Mouse (Mus musculus) MEL (cell line): ENCODE measurements around the gene Tff3. TPM values are rescaled to one million over a fixed set of nuclear protein-coding genes. Genes with fewer than 3 reads are reported as not detected.

Experiments used
- DNase-seq: peaks from one replicate; pipeline ENCODE4 v3.0.0; 2011; ENCODE audit warnings: low read depth, low spot score
- H3K27ac ChIP-seq: 2 replicates; pipeline ENCODE4 v1.5.1; 2012; ENCODE audit warnings: low read depth, mild to moderate bottlenecking, control low read depth, low read length, moderate library complexity; ENCODE audit not compliant: control insufficient read depth
- H3K27me3 ChIP-seq, 2 experiments: fragments of 150-350 bp in 1 of 2; sonication (generic) in 1 of 2; 2 replicates each; pipeline ENCODE4 v1.6.1; 2012; ENCODE audit warnings: low read length in 2 of 2, mild to moderate bottlenecking in 2 of 2, improper control_type of control experiment in 1 of 2, moderate library complexity in 1 of 2; ENCODE audit not compliant: insufficient read depth in 2 of 2, control insufficient read depth in 1 of 2
- H3K36me3 ChIP-seq, 2 experiments: 2 replicates each; pipeline ENCODE4 v1.6.1; 2012 to 2014; ENCODE audit warnings: low read length in 2 of 2, improper control_type of control experiment in 1 of 2, inconsistent platforms in 1 of 2, mild to moderate bottlenecking in 1 of 2; ENCODE audit not compliant: insufficient read depth in 2 of 2, control insufficient read depth in 1 of 2
- H3K4me1 ChIP-seq, 2 experiments: fragments of 150-350 bp in 1 of 2; sonication (generic) in 1 of 2; 2 replicates each; pipeline ENCODE4 v1.6.1; 2012; ENCODE audit warnings: low read length in 2 of 2, improper control_type of control experiment in 1 of 2, mild to moderate bottlenecking in 1 of 2; ENCODE audit not compliant: insufficient read depth in 2 of 2, control insufficient read depth in 1 of 2
- H3K4me3 ChIP-seq, 2 experiments: fragments of 150-350 bp in 1 of 2; sonication (generic) in 1 of 2; 2 replicates each; pipeline ENCODE4 v1.5.1; 2012; ENCODE audit warnings: low read depth in 2 of 2, low read length in 2 of 2, mild to moderate bottlenecking in 2 of 2, moderate library complexity in 2 of 2, control low read depth in 1 of 2, improper control_type of control experiment in 1 of 2; ENCODE audit not compliant: control insufficient read depth in 1 of 2, insufficient read depth in 1 of 2
- H3K79me2 ChIP-seq: 2 replicates; pipeline ENCODE4 v1.6.1; 2012; ENCODE audit warnings: mild to moderate bottlenecking, low read length, moderate library complexity; ENCODE audit not compliant: control insufficient read depth, poor library complexity, insufficient read depth
- H3K9ac ChIP-seq: 2 replicates; pipeline ENCODE4 v1.6.1; 2012; ENCODE audit warnings: low read depth, mild to moderate bottlenecking, control low read depth, low read length, moderate library complexity; ENCODE audit not compliant: control insufficient read depth, poor library complexity, severe bottlenecking
- H3K9me3 ChIP-seq: fragments of 150-350 bp; sonication (generic); replicated peaks from 2 replicates; pipeline ENCODE4 v1.6.1; 2012; ENCODE audit warnings: mild to moderate bottlenecking, low read length, improper control_type of control experiment, moderate library complexity; ENCODE audit not compliant: insufficient read depth
- BHLHE40 ChIP-seq: IDR thresholded peaks from 2 replicates; pipeline ENCODE4 v1.6.1; 2012; ENCODE audit warnings: low read depth, mild to moderate bottlenecking, inconsistent platforms, low read length, improper control_type of control experiment, borderline replicate concordance
- CHD2 ChIP-seq: IDR thresholded peaks from 2 replicates; pipeline ENCODE4 v1.6.1; 2011; ENCODE audit warnings: low read length, improper control_type of control experiment
- CTCF ChIP-seq, 3 experiments: IDR thresholded peaks in 2 of 3; conservative IDR thresholded peaks in 1 of 3; 2 replicates each; pipeline ENCODE4 v1.5.1; 2011 to 2012; ENCODE audit warnings: low read length in 3 of 3, low read depth in 2 of 3, mild to moderate bottlenecking in 2 of 3, improper control_type of control experiment in 1 of 3, inconsistent platforms in 1 of 3, mixed read lengths in 1 of 3, moderate library complexity in 1 of 3; ENCODE audit not compliant: control insufficient read depth in 1 of 3, insufficient read depth in 1 of 3, poor library complexity in 1 of 3, severe bottlenecking in 1 of 3
- ELF1 ChIP-seq: IDR thresholded peaks from 2 replicates; pipeline ENCODE4 v1.6.1; 2014; ENCODE audit warnings: low read depth, mild to moderate bottlenecking, inconsistent platforms, low read length, improper control_type of control experiment, moderate library complexity
- EP300 ChIP-seq, 2 experiments: IDR thresholded peaks; 2 replicates each; pipeline ENCODE4 v1.6.1; 2011; ENCODE audit warnings: improper control_type of control experiment in 2 of 2, low read length in 2 of 2, low read depth in 1 of 2, mild to moderate bottlenecking in 1 of 2
- ETS1 ChIP-seq: IDR thresholded peaks from 2 replicates; pipeline ENCODE4 v1.6.1; 2012; ENCODE audit warnings: low read depth, mild to moderate bottlenecking, inconsistent platforms, low read length, improper control_type of control experiment, moderate library complexity
- GABPA ChIP-seq: IDR thresholded peaks from 2 replicates; pipeline ENCODE4 v1.6.1; 2012; ENCODE audit warnings: low read depth, mild to moderate bottlenecking, inconsistent platforms, low read length, improper control_type of control experiment, moderate library complexity
- GATA1 ChIP-seq: IDR thresholded peaks from 2 replicates; pipeline ENCODE4 v1.6.1; 2011; ENCODE audit warnings: low read depth, low read length, improper control_type of control experiment
- HCFC1 ChIP-seq: IDR thresholded peaks from 2 replicates; pipeline ENCODE4 v1.6.1; 2012; ENCODE audit warnings: low read depth, mild to moderate bottlenecking, inconsistent platforms, low read length, improper control_type of control experiment, moderate library complexity
- JUND ChIP-seq: IDR thresholded peaks from 2 replicates; pipeline ENCODE4 v1.6.1; 2011; ENCODE audit warnings: low read depth, mild to moderate bottlenecking, improper control_type of control experiment, low read length
- MAFK ChIP-seq: IDR thresholded peaks from 2 replicates; pipeline ENCODE4 v1.6.1; 2011; ENCODE audit warnings: low read depth, mild to moderate bottlenecking, low read length, improper control_type of control experiment, borderline replicate concordance
- MAX ChIP-seq: IDR thresholded peaks from 2 replicates; pipeline ENCODE4 v1.6.1; 2011; ENCODE audit warnings: low read length, improper control_type of control experiment
- MAZ ChIP-seq: IDR thresholded peaks from 2 replicates; pipeline ENCODE4 v1.6.1; 2012; ENCODE audit warnings: low read depth, mild to moderate bottlenecking, inconsistent platforms, low read length, improper control_type of control experiment
- MEF2A ChIP-seq: IDR thresholded peaks from 2 replicates; pipeline ENCODE4 v1.6.1; 2014; ENCODE audit warnings: low read depth, mild to moderate bottlenecking, inconsistent platforms, low read length, improper control_type of control experiment; ENCODE audit not compliant: poor library complexity, insufficient replicate concordance, severe bottlenecking; ENCODE audit errors: extremely low read depth
- MYC ChIP-seq: IDR thresholded peaks from 2 replicates; pipeline ENCODE4 v1.6.1; 2011; ENCODE audit warnings: low read depth, mild to moderate bottlenecking, low read length, improper control_type of control experiment, moderate library complexity
- NRF1 ChIP-seq: IDR thresholded peaks from 2 replicates; pipeline ENCODE4 v1.6.1; 2014; ENCODE audit warnings: low read depth, mild to moderate bottlenecking, inconsistent platforms, low read length, improper control_type of control experiment, moderate library complexity; ENCODE audit not compliant: poor library complexity, insufficient read depth, severe bottlenecking
- POLR2AphosphoS5 ChIP-seq: IDR thresholded peaks from 2 replicates; pipeline ENCODE4 v1.6.1; 2012; ENCODE audit warnings: low read depth, borderline replicate concordance, mild to moderate bottlenecking, inconsistent platforms, low read length, moderate library complexity, mixed read lengths
- RAD21 ChIP-seq: IDR thresholded peaks from 2 replicates; pipeline ENCODE4 v1.6.1; 2011; ENCODE audit warnings: mild to moderate bottlenecking, low read depth, low read length, improper control_type of control experiment
- SIN3A ChIP-seq: IDR thresholded peaks from 2 replicates; pipeline ENCODE4 v1.6.1; 2012; ENCODE audit warnings: low read length, improper control_type of control experiment, inconsistent platforms
- SMC3 ChIP-seq: IDR thresholded peaks from 2 replicates; pipeline ENCODE4 v1.6.1; 2011; ENCODE audit warnings: low read depth, low read length, improper control_type of control experiment
- TAL1 ChIP-seq: IDR thresholded peaks from 2 replicates; pipeline ENCODE4 v1.6.1; 2012; ENCODE audit warnings: mild to moderate bottlenecking, inconsistent platforms, low read length, moderate library complexity, mixed read lengths
- TBP ChIP-seq: IDR thresholded peaks from 2 replicates; pipeline ENCODE4 v1.8.0; 2011; ENCODE audit warnings: low read depth, low read length, improper control_type of control experiment
- TCF12 ChIP-seq: IDR thresholded peaks from 2 replicates; pipeline ENCODE4 v1.6.1; 2014; ENCODE audit warnings: low read depth, mild to moderate bottlenecking, inconsistent platforms, low read length, improper control_type of control experiment, moderate library complexity
- USF1 ChIP-seq: IDR thresholded peaks from 2 replicates; pipeline ENCODE4 v1.6.1; 2014; ENCODE audit warnings: low read depth, mild to moderate bottlenecking, inconsistent platforms, low read length, improper control_type of control experiment, moderate library complexity
- ZC3H11A ChIP-seq: IDR thresholded peaks from 2 replicates; pipeline ENCODE4 v1.6.1; 2012; ENCODE audit warnings: low read depth, mild to moderate bottlenecking, inconsistent platforms, low read length, improper control_type of control experiment
- polyA plus RNA-seq, 2 experiments: library from polyadenylated mRNA; stranded (reverse) in 1 of 2; unstranded in 1 of 2; fragments of >175 nt in 1 of 2; fragments of >200 nt in 1 of 2; gene quantifications; 2 replicates each; pipeline versions ENCODE4 v1.2.1 to v1.2.4; 2012; ENCODE audit warnings: low replicate concordance in 2 of 2, low read depth in 1 of 2; ENCODE audit not compliant: insufficient read length in 2 of 2, insufficient read depth in 1 of 2, missing spikeins in 1 of 2
- total RNA-seq: library from RNA; depleted of rRNA; stranded (reverse); fragments of 300-350 nt; gene quantifications from 2 replicates; pipeline ENCODE4 v1.2.3, GENCODE M21; 2012

Tff3 gene
- total and polyA plus RNA-seq, 3 experiments, result not detected

- peaks cover 13 to 17% of the 10 kb centered on the region in 2 experiments for H3K4me1 ChIP-seq
- no peak overlapping the region for H3K27ac ChIP-seq
- DNase-seq, result no peak
- no peaks in the 10 kb centered on the region for H3K9me3 ChIP-seq
- H3K36me3 ChIP-seq, result peaks cover 0 to 14% of the 10 kb centered on the region in 2 experiments; a peak in 2 of 4 replicates
- no peaks in the 10 kb centered on the region; the same call in 1 of the 2 replicates for H3K79me2 ChIP-seq
- TF ChIP-seq MEF2A, result no peak
- no peak overlapping the region for H3K9ac ChIP-seq
- no peaks in the 10 kb centered on the region for H3K27me3 ChIP-seq
- no peak overlapping the region for H3K4me3 ChIP-seq
These were observed 33.9 kb downstream of the Tff3 start for GRCm38 (mm10) chr17:31095570-31095969.

- H3K27me3 ChIP-seq, result no peaks in the 10 kb centered on the region
- H3K36me3 ChIP-seq, result peaks cover 0 to 20% of the 10 kb centered on the region in 2 experiments; a peak in 2 of 4 replicates
These were observed 34.7 kb downstream of the Tff3 start for GRCm38 (mm10) chr17:31094781-31095180.

GRCm38 (mm10) chr17:31091023-31091735, 38.3 kb downstream of the Tff3 start:
- Histone ChIP-seq H3K4me1 (peaks cover 22 to 30% of the 10 kb centered on the region in 2 experiments), H3K79me2 (no peaks in the 10 kb centered on the region; the same call in none of the 2 replicates), H3K36me3 (peaks cover 0 to 23% of the 10 kb centered on the region in 2 experiments; a peak in 2 of 4 replicates), H3K4me3 (0 out of 4 replicates have a peak overlapping the region, but pooled peaks of 1 of the 2 experiments have one; percentile 5), H3K9me3 (no peaks in the 10 kb centered on the region), H3K27ac (peak overlapping the region; percentile 78), H3K9ac (peak overlapping the region; percentile 43), H3K27me3 (no peaks in the 10 kb centered on the region)
- DNase-seq, result peak; percentile 80
- TF ChIP-seq GATA1 (peak; percentile 93), ELF1 (no peak), EP300 (IDR thresholded peaks at IDR 0.05; ENCODE audit: low read depth in 1 of 2, low read length in 2 of 2) (peak; percentile 88 to 93), TBP (no peak), HCFC1 (no peak), BHLHE40 (no peak; the same call in 1 of the 2 replicates), CHD2 (no peak), NRF1 (no peak), MEF2A (no peak), MAX (peak; percentile 80), GABPA (no peak), MAZ (no peak; the same call in 1 of the 2 replicates), TAL1 (peak; percentile 81), CTCF (IDR thresholded peaks at IDR 0.05 in 2 of 3, conservative IDR thresholded peaks at IDR 0.05 in 1 of 3; ENCODE audit: control insufficient read depth in 1 of 3, insufficient read depth in 1 of 3, low read depth in 2 of 3, low read length in 3 of 3, poor library complexity in 1 of 3, severe bottlenecking in 1 of 3) (peak in 1 of 3 experiments; percentile 13; a peak in 2 of 6 replicates), POLR2AphosphoS5 (no peak), TCF12 (peak; percentile 95), USF1 (no peak), JUND (no peak), MAFK (peak; percentile 26; the same call in 1 of the 2 replicates), SIN3A (peak; percentile 74)

More at GRCm38 (mm10) chr17:31094781-31095180, 34.7 kb downstream of the Tff3 start:
- no peaks in the 10 kb centered on the region; the same call in 1 of the 2 replicates for H3K79me2 ChIP-seq
- peaks cover 19 to 25% of the 10 kb centered on the region in 2 experiments for H3K4me1 ChIP-seq
- no peak for DNase-seq
- no peak overlapping the region for H3K4me3 ChIP-seq
- H3K9me3 ChIP-seq, result no peaks in the 10 kb centered on the region
- H3K27ac ChIP-seq, result no peak overlapping the region
- no peak overlapping the region for H3K9ac ChIP-seq
- TF ChIP-seq MYC, result no peak
- no peak for TF ChIP-seq GABPA
- no peak for TF ChIP-seq RAD21
- no peak for TF ChIP-seq SMC3
- no peak for TF ChIP-seq JUND
- TF ChIP-seq ETS1, result no peak
- TF ChIP-seq USF1, result no peak
- TF ChIP-seq ZC3H11A, result no peak
- TF ChIP-seq MAZ, result no peak
- TF ChIP-seq, all 39 proteins: peak for 0
